Mouse (Mus musculus) inflammation-experienced regulatory T-cells, adult 6 months (primary cell): ENCODE results near the gene Prnp. TPM values are rescaled to one million over a fixed set of nuclear protein-coding genes. Genes with fewer than 3 reads are reported as not detected.

ENCODE experiments used
- ATAC-seq: one replicate; pipeline ENCODE4 v1.8.0; 2017
- polyA plus RNA-seq, 3 experiments: library from polyadenylated mRNA; unstranded; fragments of 100-300 nt; shearing (Covaris generic); gene quantifications; one replicate each; pipeline ENCODE4 v1.2.1; 2017

The Prnp gene
- polyA plus RNA-seq, 3 experiments from 2014 or later: 5.1 to 16.4 (median 15.9) TPM

- no peak for ATAC-seq
Observed at GRCm38 (mm10) chr2:131907311-131907710, 2.4 kb upstream of the Prnp start.

- ATAC-seq: no peak
Observed at GRCm38 (mm10) chr2:131908351-131908861, 1.3 kb upstream of the Prnp start.

- no peak for ATAC-seq
Observed at GRCm38 (mm10) chr2:131908906-131909305, 822 bp upstream of the Prnp start.

GRCm38 (mm10) chr2:131910847-131911246 is 1.1 kb downstream of the Prnp start:
- no peak for ATAC-seq

- no peak for ATAC-seq
Observed at GRCm38 (mm10) chr2:131911341-131911740, 1.6 kb downstream of the Prnp start.

GRCm38 (mm10) chr2:131912526-131913258 is 3.0 kb downstream of the Prnp start:
- ATAC-seq: no peak

- no peak for ATAC-seq
Observed at GRCm38 (mm10) chr2:131932275-131932902, 22.7 kb downstream of the Prnp start.

- ATAC-seq: no peak
Observed at GRCm38 (mm10) chr2:131933013-131933412, 23.3 kb downstream of the Prnp start.

GRCm38 (mm10) chr2:131933598-131933997 is 23.9 kb downstream of the Prnp start:
- no peak for ATAC-seq

GRCm38 (mm10) chr2:131934243-131934642 is 24.5 kb downstream of the Prnp start:
- ATAC-seq: no peak

GRCm38 (mm10) chr2:131935390-131936105 is 25.8 kb downstream of the Prnp start:
- no peak for ATAC-seq

GRCm38 (mm10) chr2:131936410-131936809 is 26.7 kb downstream of the Prnp start:
- no peak for ATAC-seq

GRCm38 (mm10) chr2:131939404-131940111 is 29.8 kb downstream of the Prnp start:
- ATAC-seq: peak; percentile 81

- ATAC-seq: no peak
Observed at GRCm38 (mm10) chr2:131940506-131940905, 30.8 kb downstream of the Prnp start.

GRCm38 (mm10) chr2:131941501-131941900 is 31.8 kb downstream of the Prnp start:
- no peak for ATAC-seq

GRCm38 (mm10) chr2:131944370-131944769 is 34.6 kb downstream of the Prnp start:
- ATAC-seq: no peak

GRCm38 (mm10) chr2:131945225-131945624 is 35.5 kb downstream of the Prnp start:
- ATAC-seq: no peak

GRCm38 (mm10) chr2:131945765-131946164 is 36.0 kb downstream of the Prnp start:
- ATAC-seq: no peak

GRCm38 (mm10) chr2:131946351-131946750 is 36.6 kb downstream of the Prnp start:
- no peak for ATAC-seq

GRCm38 (mm10) chr2:131948156-131948555 is 38.4 kb downstream of the Prnp start:
- ATAC-seq: no peak

GRCm38 (mm10) chr2:131948916-131949639 is 39.4 kb downstream of the Prnp start:
- ATAC-seq: no peak
